Mouse (Mus musculus) heart, adult 2 months (tissue): ENCODE data around the gene Fbrs. TPM values are rescaled to one million over a fixed set of nuclear protein-coding genes. Genes with fewer than 3 reads are reported as not detected.
"Not testable (repeated sequence)": the region's sequence is repeated elsewhere in the genome, so short reads cannot be mapped to it uniquely, and the experiment has no call there.

Source experiments
- DNase-seq, 2 experiments: peaks; one replicate each; pipeline ENCODE4 v3.0.0; 2021
- H3K27ac ChIP-seq: fragments of 200-600 bp; 2 replicates; pipeline ENCODE4 v1.8.1; 2022
- H3K27me3 ChIP-seq: fragments of 200-500 bp; 2 replicates; pipeline ENCODE4 v1.6.1; 2012; ENCODE audit warnings: mild to moderate bottlenecking, low read length, inconsistent platforms, mixed read lengths; ENCODE audit not compliant: control insufficient read depth, insufficient read depth
- H3K36me3 ChIP-seq: fragments of 200-500 bp; 2 replicates; pipeline ENCODE4 v1.6.1; 2012; ENCODE audit warnings: low read length, inconsistent platforms; ENCODE audit not compliant: control insufficient read depth, insufficient read depth
- H3K4me1 ChIP-seq: fragments of 200-500 bp; 2 replicates; pipeline ENCODE4 v1.6.1; 2011; ENCODE audit warnings: low read length; ENCODE audit not compliant: control insufficient read depth, insufficient read depth
- H3K4me3 ChIP-seq: fragments of 200-600 bp; 2 replicates; pipeline ENCODE4 v1.8.1; 2022
- H3K79me2 ChIP-seq: fragments of 200-500 bp; replicated peaks from 2 replicates; pipeline ENCODE4 v1.6.1; 2012; ENCODE audit warnings: mild to moderate bottlenecking, inconsistent platforms, low read length, moderate library complexity, mixed read lengths; ENCODE audit not compliant: control insufficient read depth, insufficient read depth
- H3K9ac ChIP-seq: fragments of 200-500 bp; 2 replicates; pipeline ENCODE4 v1.6.1; 2012; ENCODE audit warnings: low read depth, mild to moderate bottlenecking, control low read depth, inconsistent platforms, low read length, mixed read lengths
- CTCF ChIP-seq: fragments of 200-600 bp; IDR thresholded peaks from 2 replicates; pipeline ENCODE4 v1.8.1; 2022; ENCODE audit warnings: antibody characterized with exemption, mild to moderate bottlenecking, moderate library complexity
- EP300 ChIP-seq: fragments of 200-500 bp; IDR thresholded peaks from 2 replicates; pipeline ENCODE4 v1.6.1; 2011; ENCODE audit warnings: low read depth, low read length, control low read depth; ENCODE audit not compliant: insufficient read depth
- POLR2A ChIP-seq: fragments of 200-500 bp; IDR thresholded peaks from 2 replicates; pipeline ENCODE4 v1.6.1; 2011; ENCODE audit warnings: mild to moderate bottlenecking, low read depth, low read length, control low read depth; ENCODE audit not compliant: insufficient read depth
- WGBS: fragments of 180-500 bp; shearing (Covaris S2); methylation state at CpG from one replicate; pipeline ENCODE4 v1.1.7; 2018; 5-methylcytosine and 5-hydroxymethylcytosine counted together
- intact Hi-C: fragments of 180-260 bp; cut with DNase I; formaldehyde crosslinking; loops from one replicate; pipeline ENCODE4 v1.15.1; 2025
- polyA plus RNA-seq: library from polyadenylated mRNA; depleted of rRNA; stranded (reverse); fragments of >200 nt; gene quantifications from 2 replicates; pipeline ENCODE4 v1.2.3, GENCODE M21; 2012
- total RNA-seq, 2 experiments: library from RNA; stranded (reverse); gene quantifications; 2 replicates each; pipeline ENCODE4 v1.2.3; 2021

Fbrs gene
- total and polyA plus RNA-seq, 3 experiments = 16.4 to 33.9 (median 31.2) TPM

GRCm38 (mm10) chr7:127477687-127478634 is 1.0 kb upstream of the Fbrs start:
- TF ChIP-seq CTCF (peak; percentile 37), POLR2A (peak; percentile 95), EP300 (peak; percentile 88)
- peak overlapping the region; percentile 73 for H3K9ac ChIP-seq
- peak overlapping the region; percentile 99 for H3K27ac ChIP-seq
- DNase-seq = peak; percentile 96 to 100
- intact Hi-C loops = loop anchor here (5.0 kb wide), 1 partner anchor 399 kb away; the partner anchor contains the start of genes Zfp646 and Zfp668
- peak overlapping the region; percentile 84 for H3K4me3 ChIP-seq
- H3K79me2 ChIP-seq = peaks cover 4% of the 10 kb centered on the region; the same call in 1 of the 2 replicates
- under 1% methylated on average over 50 of the region's 50 CpGs for WGBS
- H3K4me1 ChIP-seq = peaks cover 4% of the 10 kb centered on the region
- H3K36me3 ChIP-seq = peaks cover 16% of the 10 kb centered on the region
- H3K27me3 ChIP-seq = no peaks in the 10 kb centered on the region

GRCm38 (mm10) chr7:127479318-127480225 is 573 bp downstream of the Fbrs start:
- Histone ChIP-seq H3K4me1 (peaks cover 4% of the 10 kb centered on the region), H3K9ac (peak overlapping the region; percentile 97), H3K4me3 (peak overlapping the region; percentile 84), H3K27ac (peak overlapping the region; percentile 99), H3K36me3 (peaks cover 23% of the 10 kb centered on the region), H3K79me2 (peaks cover 4% of the 10 kb centered on the region), H3K27me3 (no peaks in the 10 kb centered on the region)
- DNase-seq = peak; percentile 42 to 54
- no peak for TF ChIP-seq POLR2A
- no peak for TF ChIP-seq CTCF
- TF ChIP-seq EP300 = no peak
- intact Hi-C loops = loop anchor here (2.0 to 5.0 kb wide), 2 partner anchors 31 to 398 kb away; partner anchors contain the start of genes Srcap, Zfp646 and Zfp668
- under 1% methylated on average over 47 of the region's 48 CpGs for WGBS

DNA sequence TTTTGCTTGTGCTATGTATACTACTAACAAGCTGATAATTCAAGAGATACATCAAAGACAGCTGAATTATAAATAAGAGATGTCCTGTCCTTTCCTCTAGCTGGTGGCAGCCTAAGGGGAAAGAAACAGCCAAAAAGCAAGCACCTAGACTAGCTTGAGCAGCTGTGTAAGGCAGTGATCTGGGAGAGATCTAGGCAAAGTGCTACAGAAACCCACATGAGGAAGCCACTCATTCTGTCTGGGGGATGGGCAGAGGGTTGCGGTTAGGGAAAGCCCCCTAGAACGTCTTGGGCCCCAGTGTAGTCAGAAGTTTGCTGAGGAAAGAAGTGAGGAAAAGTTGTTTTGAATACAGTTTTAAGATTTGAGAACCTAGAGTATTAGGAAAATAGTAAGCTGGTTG is 1.3 kb downstream of the Fbrs start:
- Histone ChIP-seq H3K4me1 (peaks cover 4% of the 10 kb centered on the region), H3K36me3 (peaks cover 23% of the 10 kb centered on the region), H3K4me3 (peak overlapping the region; percentile 84), H3K27ac (peak overlapping the region; percentile 99; the same call in 1 of the 2 replicates), H3K79me2 (peaks cover 4% of the 10 kb centered on the region), H3K9ac (peak overlapping the region; percentile 97), H3K27me3 (no peaks in the 10 kb centered on the region)
- intact Hi-C loops = loop anchor here (2.0 kb wide), 1 partner anchor 30 kb away; the partner anchor contains the start of gene Srcap
- 35% methylated on average over 2 of the region's 2 CpGs for WGBS
- TF ChIP-seq CTCF = no peak
- TF ChIP-seq POLR2A = no peak
- TF ChIP-seq EP300 = no peak
- DNase-seq = peak in 1 of 2 experiments; percentile 38

DNA sequence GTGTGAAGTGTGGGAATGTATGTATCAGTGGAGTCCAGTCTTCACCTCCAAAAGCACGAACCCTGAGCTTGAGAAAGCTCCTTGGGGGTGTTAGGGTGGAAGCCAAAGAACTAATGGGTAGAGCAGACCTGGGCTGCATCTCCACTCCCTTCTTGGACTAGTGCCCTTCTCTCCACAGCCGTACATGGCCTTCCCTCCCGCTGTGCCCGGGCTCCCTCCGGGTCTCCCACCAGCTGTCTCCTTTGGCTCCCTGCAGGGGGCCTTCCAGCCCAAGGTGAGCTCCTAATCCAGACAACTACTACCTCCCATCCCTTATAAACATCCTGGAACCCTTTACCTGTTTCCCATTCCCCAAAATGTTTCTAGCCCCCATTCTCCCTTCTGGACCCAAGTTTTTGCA is 6.4 kb downstream of the Fbrs start:
- no peak for DNase-seq
- Histone ChIP-seq H3K79me2 (peaks cover 1% of the 10 kb centered on the region), H3K4me1 (peaks cover 1% of the 10 kb centered on the region), H3K9ac (no peak overlapping the region), H3K27me3 (no peaks in the 10 kb centered on the region), H3K4me3 (no peak overlapping the region), H3K27ac (no peak overlapping the region), H3K36me3 (peaks cover 15% of the 10 kb centered on the region)
- intact Hi-C loops = no loop called here
- TF ChIP-seq EP300 (no peak), POLR2A (no peak)
- WGBS = 74% methylated on average over 5 of the region's 5 CpGs

DNA sequence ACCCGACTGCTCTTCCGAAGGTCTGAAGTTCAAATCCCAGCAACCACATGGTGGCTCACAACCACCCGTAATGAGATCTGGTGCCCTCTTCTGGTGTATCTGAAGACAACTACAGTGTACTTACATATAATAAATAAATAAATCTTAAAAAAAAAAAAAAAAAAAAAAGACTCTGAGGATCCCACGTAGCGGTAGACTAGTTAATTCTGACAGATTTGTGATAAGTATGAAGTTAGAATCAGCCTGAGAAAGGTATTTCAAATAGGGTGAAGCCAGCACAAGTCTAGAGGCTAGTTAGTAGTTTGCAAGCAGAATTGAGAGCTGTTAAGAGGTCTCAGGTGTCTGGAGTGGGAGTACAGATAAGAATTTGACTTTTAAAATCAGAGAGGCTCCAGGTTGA is 9.4 kb downstream of the Fbrs start:
- H3K79me2 ChIP-seq, H3K36me3 ChIP-seq, H3K4me3 ChIP-seq, H3K9ac ChIP-seq, DNase-seq, intact Hi-C loops, H3K27me3 ChIP-seq, H3K4me1 ChIP-seq, H3K27ac ChIP-seq: not testable (repeated sequence)
- TF ChIP-seq CTCF = peak; percentile 32
- WGBS = 71% methylated on average over 4 of the region's 5 CpGs
